Mouse (Mus musculus): ENCODE data around the gene Ciao2a.

DNA sequence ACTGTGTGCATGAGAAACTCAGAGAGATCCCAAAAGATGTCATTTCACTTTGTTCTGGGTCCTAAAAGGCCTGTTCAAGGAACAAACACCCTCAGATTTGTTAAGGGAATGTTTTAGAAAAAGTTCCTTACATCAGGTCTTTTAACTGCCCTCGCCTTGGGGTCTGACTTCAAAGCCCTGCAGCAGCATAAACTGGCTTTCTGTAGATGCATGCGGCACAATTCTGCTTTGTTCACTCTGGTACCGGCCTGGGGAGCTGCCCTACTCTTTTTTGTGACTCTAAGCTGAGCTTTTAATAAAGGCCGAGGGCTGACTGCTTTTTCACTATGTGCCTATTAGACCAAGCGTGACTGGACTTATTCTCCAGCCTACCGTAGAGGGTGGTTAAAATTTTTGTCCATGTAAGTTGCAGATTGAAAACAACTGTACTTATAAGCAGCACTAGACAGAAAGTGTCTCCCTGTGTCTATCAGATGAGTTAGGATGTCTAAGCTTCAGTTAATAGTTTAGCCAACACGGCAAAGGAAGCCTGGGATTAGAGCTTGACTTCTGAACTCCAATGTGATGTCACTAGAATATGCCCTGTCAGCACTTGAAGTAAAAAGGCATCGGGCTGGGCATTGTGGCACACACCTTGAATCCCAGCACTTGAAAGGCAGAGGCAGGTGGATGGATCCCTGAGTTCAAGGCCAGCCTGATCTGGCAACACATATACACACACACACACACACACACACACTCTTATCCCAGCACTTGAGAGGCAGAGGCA is 15.6 kb upstream of the Ciao2a start:
- TF ChIP-seq CTCF (IDR thresholded peaks at IDR 0.05; ENCODE audit: control insufficient read depth, insufficient read depth, insufficient replicate concordance, low read depth, low read length) (no peak), POLR2A (IDR thresholded peaks at IDR 0.05; ENCODE audit: control insufficient read depth, low read depth, low read length) (no peak)

All from testis, adult 2 months (tissue).